Mouse (Mus musculus) kidney, adult 8-10 months (tissue): Measurements from ENCODE around the gene Tmod3.

Experiments
- DNase-seq, 2 experiments: peaks; one replicate each; pipeline ENCODE4 v3.0.0; 2022

The Tmod3 gene

DNA sequence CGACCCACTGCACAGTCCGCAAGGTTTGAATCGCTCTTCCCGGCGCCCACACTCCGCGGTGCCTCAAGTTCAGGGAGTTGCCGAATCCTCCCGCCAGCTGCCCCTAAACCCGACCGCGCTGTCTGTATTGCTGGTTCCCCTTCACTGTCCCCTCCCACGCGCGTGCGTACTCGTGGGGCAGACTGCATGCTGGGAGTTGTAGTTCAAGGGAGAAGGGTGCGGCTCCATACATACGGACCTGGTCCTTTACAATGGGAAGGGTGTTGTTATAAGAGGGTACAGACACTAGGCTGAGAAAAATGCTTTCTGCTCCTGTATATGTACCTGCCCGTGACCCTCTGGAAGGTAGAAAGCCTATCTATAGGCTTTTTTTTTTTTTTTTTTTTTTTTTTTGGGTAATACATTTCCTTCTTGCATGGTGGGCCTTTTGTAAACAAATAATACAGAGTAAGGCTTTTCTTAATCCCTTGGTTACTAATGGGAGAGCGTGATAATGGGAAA is at the start of gene Tmod3:
Gene Tmod3, minus strand, starts transcription at position 146 of the 501 bp plus-strand sequence.
- peak; percentile 91 to 94 for DNase-seq

GRCm38 (mm10) chr9:75607496-75607895 is 48.0 kb upstream of the Tmod3 start:
- no peak for DNase-seq

GRCm38 (mm10) chr9:75601510-75601909 is 42.1 kb upstream of the Tmod3 start:
- no peak for DNase-seq

DNA sequence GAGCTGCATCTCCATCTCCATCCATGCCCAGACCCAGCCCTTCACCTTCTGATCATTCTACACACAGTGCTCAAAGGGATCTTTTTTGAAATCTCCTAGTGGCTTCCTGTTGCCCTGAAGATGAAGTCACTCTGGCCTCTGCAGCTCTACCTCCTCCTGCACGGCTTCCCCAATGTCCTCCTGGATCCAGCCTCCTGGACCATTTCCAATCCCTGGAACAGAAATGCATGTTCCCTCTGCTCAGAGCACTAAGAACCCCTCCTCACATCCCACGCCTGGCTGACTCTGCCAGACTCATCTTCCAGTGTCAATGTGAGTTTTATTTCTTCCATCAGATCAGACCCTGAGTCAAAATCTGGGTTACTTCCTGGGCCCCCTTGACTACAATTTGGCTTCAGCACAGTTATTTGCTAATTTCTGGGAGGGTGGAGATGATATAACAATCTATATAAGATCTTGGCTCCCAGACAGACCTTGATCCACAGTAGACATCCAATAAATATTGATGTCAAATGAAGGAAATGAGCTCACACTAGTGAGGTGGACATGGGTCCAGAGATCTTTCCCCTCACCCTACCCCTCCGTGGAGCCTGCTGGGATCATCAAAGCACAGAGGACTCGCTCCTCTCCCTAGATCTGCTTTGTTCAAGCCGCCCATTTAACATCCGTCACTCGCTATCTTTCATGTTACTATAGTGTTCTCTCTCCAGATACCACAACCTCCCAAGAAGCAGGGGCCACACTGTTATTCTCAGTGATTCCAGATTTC is 40.9 kb upstream of the Tmod3 start:
- no peak for DNase-seq

- no peak for DNase-seq
These were observed 39.9 kb upstream of the Tmod3 start for GRCm38 (mm10) chr9:75599191-75599841.

GRCm38 (mm10) chr9:75597596-75597995 is 38.1 kb upstream of the Tmod3 start:
- no peak for DNase-seq

DNA sequence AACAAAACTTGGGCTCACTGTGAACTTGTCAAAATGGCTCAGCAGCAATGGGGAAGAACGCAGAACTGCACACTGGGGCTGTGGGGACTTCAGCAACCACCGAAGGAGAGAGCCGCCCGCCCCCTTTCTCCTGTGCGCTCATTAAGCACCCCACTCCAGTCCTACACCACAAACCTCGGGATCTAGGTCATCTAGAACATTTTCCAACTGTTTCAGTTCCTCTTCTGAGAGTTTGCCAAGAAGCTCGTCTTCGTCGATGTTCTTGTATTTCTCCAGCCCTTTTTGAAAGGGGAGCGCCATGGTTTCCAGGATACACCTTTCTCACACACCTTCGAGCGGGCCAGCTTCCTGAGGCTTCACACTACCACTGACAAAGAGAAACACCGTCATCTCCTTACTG is 37.6 kb upstream of the Tmod3 start:
- DNase-seq = no peak

DNA sequence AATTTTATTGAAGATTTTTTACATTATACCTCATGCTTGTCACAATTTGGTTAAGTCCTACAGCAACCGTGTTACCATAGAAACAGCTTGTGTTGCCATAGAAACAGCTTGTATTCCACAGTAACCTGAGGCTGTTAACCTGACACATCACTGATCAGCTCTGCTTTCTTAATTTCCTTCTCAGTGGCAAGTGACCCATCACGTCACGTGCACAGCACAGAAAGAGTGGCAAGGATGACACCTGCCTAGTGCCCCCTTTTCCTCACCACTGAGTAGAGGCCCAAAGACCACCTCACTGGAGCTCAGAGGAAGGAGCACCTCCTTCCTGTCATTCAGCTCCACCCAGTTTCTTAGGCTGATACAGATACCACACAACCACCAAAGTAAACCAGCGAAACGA is 34.0 kb upstream of the Tmod3 start:
- no peak for DNase-seq

GRCm38 (mm10) chr9:75589850-75590790 is 30.7 kb upstream of the Tmod3 start:
- no peak for DNase-seq

GRCm38 (mm10) chr9:75581694-75582350 is 22.4 kb upstream of the Tmod3 start:
- DNase-seq = peak; percentile 7 to 26

DNA sequence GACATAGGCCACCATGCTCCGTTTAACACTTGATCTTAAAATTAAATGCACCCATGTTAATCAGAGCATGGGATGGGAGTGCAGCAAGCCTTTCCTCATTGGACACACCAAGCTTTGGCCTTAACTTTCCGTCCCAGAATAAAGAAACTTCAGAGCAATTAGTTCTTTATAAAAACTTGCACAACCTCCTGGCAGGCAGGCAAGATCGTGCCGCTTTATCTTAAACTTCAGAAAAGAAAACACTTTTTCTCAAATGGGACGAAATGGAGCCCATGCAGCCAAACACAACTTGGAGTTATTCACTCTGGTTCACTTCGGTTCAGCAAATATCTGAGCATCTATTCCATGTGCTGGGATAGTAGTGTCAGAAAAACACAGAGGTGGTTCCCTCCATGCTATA is 19.9 kb upstream of the Tmod3 start:
- DNase-seq = no peak

GRCm38 (mm10) chr9:75571036-75571942 is 11.8 kb upstream of the Tmod3 start:
- DNase-seq = no peak

- no peak for DNase-seq
These were observed 8.9 kb upstream of the Tmod3 start for GRCm38 (mm10) chr9:75568399-75568798.

DNA sequence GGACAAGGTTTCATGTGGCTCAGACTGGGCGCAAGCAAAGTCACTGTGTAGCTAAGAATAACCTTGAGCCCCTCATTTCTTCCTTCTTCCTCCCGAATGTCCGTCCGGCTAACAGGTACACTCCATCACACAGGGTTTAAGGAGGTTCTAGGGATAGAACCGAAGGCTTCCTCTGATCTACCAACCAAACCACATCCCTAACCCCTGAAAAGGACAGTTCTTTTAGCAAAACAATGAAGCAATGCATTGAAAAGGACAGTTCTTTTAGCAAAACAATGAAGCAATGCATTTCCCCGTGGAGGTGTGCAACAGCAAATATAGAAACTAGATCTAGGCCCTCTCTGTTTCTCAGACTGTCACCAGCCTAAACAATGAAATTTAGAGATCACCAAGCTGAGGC is 5.4 kb upstream of the Tmod3 start:
- no peak for DNase-seq

GRCm38 (mm10) chr9:75563622-75564021 is 4.2 kb upstream of the Tmod3 start:
- no peak for DNase-seq

DNA sequence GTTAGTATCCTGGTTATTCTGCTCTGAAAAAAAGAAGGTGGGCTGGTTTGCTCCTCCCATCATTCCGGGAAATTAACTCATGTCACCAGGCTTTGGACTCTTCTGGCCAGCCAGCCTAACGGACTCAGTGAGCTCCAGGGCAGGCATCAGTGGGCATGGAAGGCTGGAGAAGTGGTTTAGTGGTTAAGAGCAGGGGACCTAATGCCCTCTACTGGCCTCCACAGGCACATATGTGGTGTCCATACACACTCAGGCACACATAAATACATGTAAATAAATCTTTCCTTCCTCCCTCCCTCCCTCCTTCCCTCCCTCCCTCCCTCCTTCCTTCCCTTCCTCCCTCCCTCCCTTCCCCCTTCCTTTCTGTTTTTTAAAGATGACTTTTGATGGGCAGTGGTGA is 3.7 kb upstream of the Tmod3 start:
- DNase-seq = no peak

GRCm38 (mm10) chr9:75561040-75561669 is 1.7 kb upstream of the Tmod3 start:
- no peak for DNase-seq

GRCm38 (mm10) chr9:75560353-75560752 is 896 bp upstream of the Tmod3 start:
- DNase-seq = no peak

DNA sequence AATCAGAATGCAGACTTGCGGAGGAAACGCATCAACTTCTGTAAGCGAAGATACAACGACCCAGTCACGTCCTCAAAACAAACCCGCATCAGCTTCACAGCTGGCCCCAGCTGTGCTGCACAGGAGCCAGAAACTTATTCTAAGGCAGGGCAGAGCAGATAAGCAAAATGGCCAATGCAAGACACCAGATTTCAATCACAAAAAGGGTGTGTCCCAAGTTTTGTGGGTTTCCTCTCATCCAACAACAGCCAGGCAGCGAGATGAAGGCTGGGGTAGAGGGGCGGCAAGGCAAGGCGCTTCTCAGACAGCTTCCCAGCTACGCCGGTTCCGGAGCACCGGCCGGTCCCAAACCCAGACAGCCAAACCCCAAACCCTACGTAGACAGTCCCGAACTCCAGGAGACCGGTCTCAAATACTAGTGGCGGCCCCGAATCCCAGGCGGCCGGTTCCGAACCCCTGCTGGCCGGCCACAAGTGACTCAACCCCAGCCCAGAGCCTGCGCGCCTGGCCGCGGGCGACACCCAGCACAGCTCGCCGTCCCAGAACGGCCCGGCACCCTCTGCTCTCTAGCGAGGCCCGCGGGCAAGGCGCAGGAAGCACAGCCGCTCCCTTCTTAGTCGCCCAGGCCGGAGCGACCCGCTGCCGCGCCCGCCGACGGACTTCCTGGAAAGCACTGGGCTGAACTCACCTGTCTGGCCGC is 495 bp downstream of the Tmod3 start:
- DNase-seq = peak; percentile 20 to 29

DNA sequence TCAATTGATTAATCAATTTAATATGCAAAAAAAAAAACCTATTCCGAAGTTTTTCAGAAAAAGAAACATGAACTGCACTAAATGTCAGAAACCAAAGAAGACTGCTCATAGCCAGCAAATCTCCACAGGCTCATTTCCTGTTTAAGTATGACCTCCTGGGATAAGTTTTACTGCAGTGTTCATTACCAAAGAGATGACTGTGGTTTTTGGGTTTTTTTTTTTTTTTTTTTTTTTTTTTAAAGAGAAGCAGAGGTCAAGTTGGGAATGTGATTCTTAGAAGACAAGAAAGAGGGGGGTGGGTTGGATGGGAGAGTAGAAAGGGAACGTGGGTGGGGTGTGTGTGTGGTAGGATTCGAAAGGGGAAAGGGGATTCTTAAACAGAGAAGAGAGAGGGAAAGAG is 1.1 kb downstream of the Tmod3 start:
- no peak for DNase-seq
